Mouse (Mus musculus) embryonic facial prominence, embryonic 13.5 days (tissue): Measurements from ENCODE around the gene Ptprk. TPM values are rescaled to one million over a fixed set of nuclear protein-coding genes. Genes with fewer than 3 reads are reported as not detected.

ENCODE experiments used
- ATAC-seq: fragments of 200-750 bp; cut with Nextera tagmentation; 2 replicates; pipeline ENCODE4 v1.8.0; 2017; ENCODE audit warnings: low read depth; ENCODE audit not compliant: insufficient number of reproducible peaks, insufficient read depth, low FRiP score, low TSS enrichment
- H3K27ac ChIP-seq: fragments of 300-500 bp; sonication (generic); 2 replicates; pipeline ENCODE4 v1.5.1; 2015; ENCODE audit warnings: moderate library complexity, mild to moderate bottlenecking, inconsistent platforms
- H3K27me3 ChIP-seq: fragments of 300-500 bp; sonication (generic); 2 replicates; pipeline ENCODE4 v1.6.1; 2015; ENCODE audit warnings: mild to moderate bottlenecking, inconsistent platforms
- H3K36me3 ChIP-seq: fragments of 300-500 bp; sonication (generic); 2 replicates; pipeline ENCODE4 v1.6.1; 2015; ENCODE audit warnings: mild to moderate bottlenecking, inconsistent platforms
- H3K4me1 ChIP-seq: fragments of 300-500 bp; sonication (generic); 2 replicates; pipeline ENCODE4 v1.6.1; 2015; ENCODE audit warnings: inconsistent platforms
- H3K4me2 ChIP-seq: fragments of 300-500 bp; sonication (generic); 2 replicates; pipeline ENCODE4 v1.6.1; 2015; ENCODE audit warnings: moderate library complexity, mild to moderate bottlenecking, inconsistent platforms
- H3K4me3 ChIP-seq: fragments of 300-500 bp; sonication (generic); 2 replicates; pipeline ENCODE4 v1.5.1; 2015; ENCODE audit warnings: mild to moderate bottlenecking, inconsistent platforms
- H3K9ac ChIP-seq: fragments of 300-500 bp; sonication (generic); 2 replicates; pipeline ENCODE4 v1.6.1; 2015; ENCODE audit warnings: mild to moderate bottlenecking, inconsistent platforms
- H3K9me3 ChIP-seq: fragments of 300-500 bp; sonication (generic); 2 replicates; pipeline ENCODE4 v1.6.1; 2016; ENCODE audit warnings: inconsistent platforms
- WGBS: fragments of 180-500 bp; shearing (Covaris S2); methylation state at CpG from one replicate; pipeline ENCODE4 v1.1.7; 2015; ENCODE audit warnings: mixed read lengths; 5-methylcytosine and 5-hydroxymethylcytosine counted together
- polyA plus RNA-seq: library from polyadenylated mRNA; unstranded; fragments of >200 nt; fragmentation: Nextera tagmentation; extraction: Ambion mirVana; gene quantifications from 2 replicates; pipeline ENCODE4 v1.2.1, GENCODE M21; 2015

Gene Ptprk
- polyA plus RNA-seq, 1 experiment from 2014 or later = 32.3 TPM

DNA sequence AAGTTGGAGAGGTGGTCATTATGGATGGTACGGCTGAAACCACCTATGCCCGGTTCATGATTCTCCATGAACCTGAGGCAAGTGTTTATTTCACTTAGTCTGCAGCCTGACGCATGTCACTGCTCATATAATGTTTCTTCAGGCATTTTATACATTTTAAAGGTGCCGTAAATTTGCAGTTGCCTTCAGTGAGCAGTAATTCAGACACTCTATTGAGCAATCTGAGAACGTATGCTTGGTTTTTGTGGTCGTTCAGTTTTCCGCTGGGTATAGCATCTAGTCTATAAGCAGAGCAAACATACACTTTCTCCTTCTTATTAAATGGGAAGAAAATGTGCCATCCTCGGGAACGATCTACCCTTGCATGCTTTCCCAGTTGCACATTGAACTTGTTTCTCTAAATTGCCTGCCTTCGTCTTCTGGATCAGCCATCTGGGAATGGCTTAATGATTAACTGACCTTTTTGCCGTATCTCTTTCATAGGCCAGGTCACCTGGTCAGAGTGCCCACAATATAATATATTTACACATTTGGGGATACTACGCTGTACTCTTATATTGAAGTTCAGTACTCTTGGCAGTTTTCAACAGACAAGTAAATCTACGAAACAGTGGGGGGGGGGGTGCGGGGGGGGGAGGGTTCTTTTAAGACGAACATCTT is 313.1 kb downstream of the Ptprk start:
- H3K36me3 ChIP-seq = 0 out of 2 replicates have a peak, but pooled peaks cover 3% of the 10 kb centered on the region
- H3K9ac ChIP-seq = no peak overlapping the region
- no peak overlapping the region for H3K4me2 ChIP-seq
- no peak overlapping the region for H3K27ac ChIP-seq
- no peak for ATAC-seq
- no peaks in the 10 kb centered on the region for H3K27me3 ChIP-seq
- 76% methylated on average over 15 of the region's 15 CpGs for WGBS
- H3K4me3 ChIP-seq = no peak overlapping the region
- no peaks in the 10 kb centered on the region for H3K4me1 ChIP-seq
- no peaks in the 10 kb centered on the region for H3K9me3 ChIP-seq

GRCm38 (mm10) chr10:28391168-28391567 is 316.5 kb downstream of the Ptprk start:
- Histone ChIP-seq H3K27ac (no peak overlapping the region), H3K4me2 (no peak overlapping the region), H3K4me3 (no peak overlapping the region), H3K36me3 (no peaks in the 10 kb centered on the region), H3K4me1 (peaks cover 6% of the 10 kb centered on the region), H3K9me3 (no peaks in the 10 kb centered on the region), H3K9ac (no peak overlapping the region), H3K27me3 (no peaks in the 10 kb centered on the region)
- WGBS = 94% methylated on average over 5 of the region's 5 CpGs
- ATAC-seq = no peak

GRCm38 (mm10) chr10:28395610-28396519 is 321.2 kb downstream of the Ptprk start:
- Histone ChIP-seq H3K4me2 (no peak overlapping the region), H3K36me3 (no peaks in the 10 kb centered on the region), H3K27me3 (no peaks in the 10 kb centered on the region), H3K9ac (no peak overlapping the region), H3K27ac (no peak overlapping the region), H3K9me3 (no peaks in the 10 kb centered on the region), H3K4me3 (no peak overlapping the region), H3K4me1 (peaks cover 10% of the 10 kb centered on the region)
- WGBS = 35% methylated on average over 2 of the region's 2 CpGs
- no peak for ATAC-seq

- Histone ChIP-seq H3K27ac (no peak overlapping the region), H3K4me3 (no peak overlapping the region), H3K9me3 (no peaks in the 10 kb centered on the region), H3K4me1 (peaks cover 10% of the 10 kb centered on the region), H3K27me3 (no peaks in the 10 kb centered on the region), H3K9ac (no peak overlapping the region), H3K4me2 (no peak overlapping the region), H3K36me3 (no peaks in the 10 kb centered on the region)
- WGBS = 77% methylated on average over 1 of the region's 1 CpGs
- ATAC-seq = no peak
Observed at GRCm38 (mm10) chr10:28396520-28396915, 321.9 kb downstream of the Ptprk start.

GRCm38 (mm10) chr10:28401796-28402195 is 327.2 kb downstream of the Ptprk start:
- H3K27me3 ChIP-seq = no peaks in the 10 kb centered on the region
- no peak overlapping the region for H3K4me3 ChIP-seq
- no peak overlapping the region for H3K27ac ChIP-seq
- H3K4me1 ChIP-seq = no peaks in the 10 kb centered on the region
- no peaks in the 10 kb centered on the region for H3K9me3 ChIP-seq
- no peak overlapping the region for H3K9ac ChIP-seq
- no peaks in the 10 kb centered on the region for H3K36me3 ChIP-seq
- H3K4me2 ChIP-seq = no peak overlapping the region
- no peak for ATAC-seq

DNA sequence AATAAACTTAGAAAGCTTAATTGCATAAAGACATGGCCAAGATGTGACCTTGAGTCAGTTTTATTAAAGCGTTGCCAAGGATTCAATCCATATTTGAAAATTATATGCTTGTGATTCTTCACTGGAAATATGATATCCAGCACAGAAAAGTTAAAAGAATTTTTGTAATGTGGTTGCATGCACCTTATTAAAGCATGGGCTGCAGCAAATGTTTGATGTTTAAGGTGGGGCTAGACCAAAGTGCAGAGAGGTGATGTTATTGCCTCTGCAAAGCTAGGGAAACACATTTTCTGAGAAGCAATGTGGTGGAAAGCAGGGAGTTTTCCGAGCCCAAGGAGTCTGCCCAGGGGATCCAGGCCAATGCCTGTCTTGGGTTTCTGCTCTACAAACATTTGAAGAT is 334.4 kb downstream of the Ptprk start:
- no peaks in the 10 kb centered on the region for H3K9me3 ChIP-seq
- WGBS = 24% methylated on average over 2 of the region's 2 CpGs
- ATAC-seq = no peak

GRCm38 (mm10) chr10:28414823-28415222 is 340.2 kb downstream of the Ptprk start:
- no peak for ATAC-seq
- Histone ChIP-seq H3K27me3 (no peaks in the 10 kb centered on the region), H3K36me3 (no peaks in the 10 kb centered on the region), H3K9me3 (no peaks in the 10 kb centered on the region), H3K4me1 (no peaks in the 10 kb centered on the region), H3K9ac (no peak overlapping the region), H3K4me2 (no peak overlapping the region), H3K4me3 (no peak overlapping the region), H3K27ac (no peak overlapping the region)
- 54% methylated on average over 4 of the region's 4 CpGs for WGBS

More for the DNA sequence above, 334.4 kb downstream of the Ptprk start:
- Histone ChIP-seq H3K4me3 (no peak overlapping the region), H3K27ac (no peak overlapping the region), H3K9ac (no peak overlapping the region), H3K4me1 (no peaks in the 10 kb centered on the region), H3K27me3 (no peaks in the 10 kb centered on the region), H3K36me3 (no peaks in the 10 kb centered on the region), H3K4me2 (no peak overlapping the region)

DNA sequence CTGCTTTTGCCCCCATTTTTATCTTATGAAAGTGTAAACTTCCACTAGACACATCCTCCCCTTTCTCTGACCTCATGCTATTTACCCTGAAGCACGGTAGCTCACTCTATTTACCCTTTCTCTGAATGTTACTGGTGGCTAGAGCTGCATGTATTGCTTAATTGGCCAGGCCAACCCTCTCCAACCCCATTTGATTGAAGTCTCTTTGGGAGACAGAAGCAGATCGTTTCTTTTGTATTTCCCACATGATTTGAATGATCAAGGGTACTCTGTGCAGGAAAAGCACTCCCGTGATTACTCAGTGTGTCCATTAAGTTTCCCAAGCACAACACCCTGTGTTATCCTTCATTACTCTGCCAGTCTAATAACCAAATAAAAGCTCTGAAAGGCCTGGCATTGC is 348.0 kb downstream of the Ptprk start:
- 56% methylated on average over 3 of the region's 3 CpGs for WGBS
- no peak overlapping the region for H3K27ac ChIP-seq
- no peaks in the 10 kb centered on the region for H3K4me1 ChIP-seq
- H3K4me3 ChIP-seq = no peak overlapping the region
- no peaks in the 10 kb centered on the region for H3K27me3 ChIP-seq
- H3K4me2 ChIP-seq = no peak overlapping the region
- H3K36me3 ChIP-seq = no peaks in the 10 kb centered on the region
- no peaks in the 10 kb centered on the region for H3K9me3 ChIP-seq
- no peak overlapping the region for H3K9ac ChIP-seq
- no peak for ATAC-seq

DNA sequence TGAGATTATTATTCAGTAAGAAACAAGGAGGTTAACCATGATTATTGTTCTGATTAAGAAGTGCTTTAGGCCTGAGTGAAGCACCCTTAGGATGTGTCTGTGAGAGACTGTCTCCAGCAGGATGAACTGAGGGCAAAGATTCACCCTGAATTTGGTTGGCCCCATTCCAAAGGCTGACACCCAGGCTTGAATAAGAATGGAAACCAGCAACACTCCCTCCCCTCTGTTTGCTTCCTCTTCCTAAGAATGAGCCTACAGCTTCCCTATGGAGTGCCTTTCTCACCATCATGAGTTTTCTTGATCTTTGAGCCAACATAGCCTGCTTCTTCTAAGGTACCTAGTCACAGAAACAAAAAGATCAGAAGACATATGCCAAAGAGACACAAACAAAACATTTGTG is 350.8 kb downstream of the Ptprk start:
- Histone ChIP-seq H3K36me3 (no peaks in the 10 kb centered on the region), H3K4me3 (no peak overlapping the region), H3K4me1 (no peaks in the 10 kb centered on the region), H3K9me3 (no peaks in the 10 kb centered on the region), H3K27ac (no peak overlapping the region), H3K4me2 (no peak overlapping the region), H3K27me3 (no peaks in the 10 kb centered on the region), H3K9ac (no peak overlapping the region)
- ATAC-seq = no peak

GRCm38 (mm10) chr10:28436084-28436483 is 361.5 kb downstream of the Ptprk start:
- ATAC-seq = no peak
- H3K27me3 ChIP-seq = no peaks in the 10 kb centered on the region
- WGBS = 96% methylated on average over 1 of the region's 1 CpGs
- no peak overlapping the region for H3K27ac ChIP-seq
- H3K4me3 ChIP-seq = no peak overlapping the region
- no peaks in the 10 kb centered on the region for H3K9me3 ChIP-seq
- no peaks in the 10 kb centered on the region for H3K36me3 ChIP-seq
- no peak overlapping the region for H3K9ac ChIP-seq
- H3K4me1 ChIP-seq = no peaks in the 10 kb centered on the region
- no peak overlapping the region for H3K4me2 ChIP-seq

DNA sequence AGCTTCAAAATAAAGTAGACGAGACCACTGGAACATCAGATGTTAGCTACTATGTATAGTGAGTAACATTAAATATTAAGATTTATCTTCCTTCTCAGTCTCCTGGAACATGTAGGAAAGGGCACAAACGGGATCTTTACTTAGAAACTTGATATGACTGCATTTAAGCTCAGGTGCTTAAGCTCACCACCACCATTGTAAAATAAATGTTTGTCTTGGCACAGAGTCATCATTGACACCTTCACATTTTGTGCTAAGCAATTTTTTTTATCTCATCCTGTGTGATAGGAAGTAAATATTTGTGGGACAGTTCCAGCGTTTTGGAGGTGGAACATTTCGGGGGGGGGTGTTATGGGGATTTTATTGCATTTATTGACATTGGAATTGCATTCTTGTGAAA is 375.2 kb downstream of the Ptprk start:
- Histone ChIP-seq H3K27me3 (no peaks in the 10 kb centered on the region), H3K27ac (no peak overlapping the region), H3K36me3 (no peaks in the 10 kb centered on the region), H3K4me3 (no peak overlapping the region), H3K9me3 (no peaks in the 10 kb centered on the region), H3K4me2 (no peak overlapping the region), H3K9ac (no peak overlapping the region), H3K4me1 (no peaks in the 10 kb centered on the region)
- 65% methylated on average over 4 of the region's 4 CpGs for WGBS
- ATAC-seq = no peak

DNA sequence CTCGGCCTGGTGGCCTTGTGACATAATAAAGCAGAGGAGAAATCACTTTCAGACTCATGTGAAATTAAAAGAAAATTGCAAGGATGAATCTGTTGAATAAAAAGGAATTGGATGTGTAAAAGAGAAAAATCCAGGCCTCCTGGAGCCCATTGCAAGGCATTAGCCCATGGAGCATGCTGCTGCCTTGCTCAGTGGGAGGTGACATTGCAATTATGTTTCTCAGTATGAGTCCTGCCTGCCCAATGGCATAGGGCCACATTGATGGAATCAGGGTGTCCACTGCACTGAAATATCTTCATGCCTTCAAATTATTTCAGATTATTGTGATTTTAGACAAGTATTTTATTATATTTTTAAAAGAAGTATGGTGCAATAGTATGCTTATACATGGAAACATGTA is 376.0 kb downstream of the Ptprk start:
- Histone ChIP-seq H3K4me3 (no peak overlapping the region), H3K27ac (no peak overlapping the region), H3K27me3 (no peaks in the 10 kb centered on the region), H3K9ac (no peak overlapping the region), H3K4me2 (no peak overlapping the region), H3K4me1 (no peaks in the 10 kb centered on the region), H3K9me3 (no peaks in the 10 kb centered on the region), H3K36me3 (no peaks in the 10 kb centered on the region)
- WGBS = 66% methylated on average over 1 of the region's 1 CpGs
- ATAC-seq = no peak
